Mouse (Mus musculus) lung, embryonic 15.5 days (tissue): ENCODE measurements around the gene Mettl5. TPM values are rescaled to one million over a fixed set of nuclear protein-coding genes. Genes with fewer than 3 reads are reported as not detected.
A peak's percentile ranks its signal among the peaks of the same experiment; 100 is the strongest.

Experiments
- ATAC-seq: fragments of 200-750 bp; cut with Nextera tagmentation; 2 replicates; pipeline ENCODE4 v1.8.0; 2017; ENCODE audit warnings: moderate number of reproducible peaks, borderline replicate concordance; ENCODE audit not compliant: low FRiP score, low TSS enrichment; ENCODE audit errors: extremely low read depth
- H3K27ac ChIP-seq: fragments of 300-500 bp; sonication (generic); 2 replicates; pipeline ENCODE4 v1.5.1; 2015; ENCODE audit warnings: moderate library complexity, mild to moderate bottlenecking, inconsistent platforms
- H3K27me3 ChIP-seq: fragments of 300-500 bp; sonication (generic); 2 replicates; pipeline ENCODE4 v1.6.1; 2015; ENCODE audit warnings: inconsistent platforms
- H3K36me3 ChIP-seq: fragments of 300-500 bp; sonication (generic); 2 replicates; pipeline ENCODE4 v1.6.1; 2015; ENCODE audit warnings: inconsistent platforms
- H3K4me1 ChIP-seq: fragments of 300-500 bp; sonication (generic); 2 replicates; pipeline ENCODE4 v1.6.1; 2015; ENCODE audit warnings: inconsistent platforms
- H3K4me2 ChIP-seq: fragments of 300-500 bp; sonication (generic); 2 replicates; pipeline ENCODE4 v1.6.1; 2015; ENCODE audit warnings: inconsistent platforms, mild to moderate bottlenecking, moderate library complexity
- H3K4me3 ChIP-seq: fragments of 300-500 bp; sonication (generic); 2 replicates; pipeline ENCODE4 v1.5.1; 2015; ENCODE audit warnings: mild to moderate bottlenecking, inconsistent platforms
- H3K9ac ChIP-seq: fragments of 300-500 bp; sonication (generic); 2 replicates; pipeline ENCODE4 v1.6.1; 2015; ENCODE audit warnings: inconsistent platforms
- H3K9me3 ChIP-seq: fragments of 300-500 bp; sonication (generic); 2 replicates; pipeline ENCODE4 v1.6.1; 2016; ENCODE audit warnings: inconsistent platforms
- WGBS: fragments of 180-500 bp; shearing (Covaris S2); methylation state at CpG from one replicate; pipeline ENCODE4 v1.1.7; 2015; 5-methylcytosine and 5-hydroxymethylcytosine counted together
- polyA plus RNA-seq: library from polyadenylated mRNA; unstranded; fragments of >200 nt; fragmentation: Nextera tagmentation; extraction: Ambion mirVana; gene quantifications from 2 replicates; pipeline ENCODE4 v1.2.1, GENCODE M21; 2015

Gene Mettl5
- polyA plus RNA-seq, 1 experiment from 2014 or later = 36.5 TPM

DNA sequence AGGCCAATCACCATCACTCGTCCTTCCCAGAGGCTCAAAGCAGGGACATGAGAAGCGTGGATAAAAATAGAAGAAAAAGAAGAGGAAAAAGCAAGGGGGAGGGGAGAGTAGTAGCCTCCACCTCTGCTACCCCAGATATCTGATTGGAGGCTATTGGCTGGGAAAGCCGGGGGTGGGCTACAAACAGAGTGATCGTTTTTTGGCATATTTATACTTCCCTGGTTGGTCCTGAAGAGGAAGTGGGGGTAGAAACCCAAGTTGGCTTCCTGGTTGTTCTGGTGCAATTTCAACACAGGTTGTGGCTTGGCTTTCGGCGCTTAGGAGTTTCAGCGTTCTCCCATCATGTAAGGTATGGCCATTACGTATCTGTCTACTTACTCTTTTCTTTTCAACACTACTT is 63.7 kb downstream of the Mettl5 start, which contains the start of gene Klhl23:
Klhl23 (plus strand) TSS at position 234 of the 400 bp plus-strand sequence.
- Histone ChIP-seq H3K27ac (peak within 1 kb of the TSS; percentile 95), H3K4me3 (peak within 1 kb of the TSS; percentile 88), H3K9ac (peak within 1 kb of the TSS; percentile 91), H3K9me3 (no peaks in the 10 kb centered on the region), H3K36me3 (no peaks in the 10 kb centered on the region), H3K4me1 (peaks cover 9% of the 10 kb centered on the region), H3K4me2 (peak within 1 kb of the TSS; percentile 80), H3K27me3 (no peaks in the 10 kb centered on the region)
- peak; percentile 40; the same call in 1 of the 2 replicates for ATAC-seq
- 6% methylated on average over 8 of the region's 8 CpGs for WGBS

Other genes starting within 250 kb of the Mettl5 start
- 14.2 and 17.3 TPM in 2 replicates for gene Bbs5, start 238.4 kb downstream of the Mettl5 start, polyA plus RNA-seq
- gene Klhl41, start 215.5 kb downstream of the Mettl5 start, polyA plus RNA-seq = 0.88 and 1.4 TPM in 2 replicates
- gene Fastkd1, start 172.1 kb downstream of the Mettl5 start, polyA plus RNA-seq = 9.1 TPM in 2 replicates
- gene Ppig, start 163.1 kb downstream of the Mettl5 start, polyA plus RNA-seq = 123 and 135 TPM in 2 replicates
- gene Ccdc173, start 96.0 kb downstream of the Mettl5 start, polyA plus RNA-seq = 2.6 and 3.2 TPM in 2 replicates
- 19.2 and 19.4 TPM in 2 replicates for gene Phospho2, start 96.0 kb downstream of the Mettl5 start, polyA plus RNA-seq
- gene Klhl23, start 63.7 kb downstream of the Mettl5 start, polyA plus RNA-seq = 36.4 and 38.6 TPM in 2 replicates
- gene Ssb, start 24.1 kb downstream of the Mettl5 start, polyA plus RNA-seq = 296 TPM in 2 replicates
- gene Ubr3, start 11.6 kb upstream of the Mettl5 start, polyA plus RNA-seq = 10.8 and 13.3 TPM in 2 replicates
- 0.28 and 0.46 TPM in 2 replicates for gene Myo3b, start 153.5 kb upstream of the Mettl5 start, polyA plus RNA-seq